Mouse (Mus musculus) kidney, adult 8-10 months (tissue): ENCODE data around the gene Elavl4.

ENCODE experiments used
- DNase-seq, 2 experiments: peaks; one replicate each; pipeline ENCODE4 v3.0.0; 2022

The Elavl4 gene

GRCm38 (mm10) chr4:110264345-110264943 is 87.3 kb downstream of the Elavl4 start:
- no peak for DNase-seq

GRCm38 (mm10) chr4:110257360-110257759 is 94.3 kb downstream of the Elavl4 start:
- no peak for DNase-seq

- DNase-seq, result no peak
Measured at GRCm38 (mm10) chr4:110255617-110256016, 96.1 kb downstream of the Elavl4 start.

GRCm38 (mm10) chr4:110250055-110250454 is 101.7 kb downstream of the Elavl4 start:
- DNase-seq, result no peak

- no peak for DNase-seq
Measured at GRCm38 (mm10) chr4:110242879-110243278, 108.8 kb downstream of the Elavl4 start.

- DNase-seq, result no peak
Measured at GRCm38 (mm10) chr4:110234554-110234953, 117.2 kb downstream of the Elavl4 start.

GRCm38 (mm10) chr4:110232327-110232726 is 119.4 kb downstream of the Elavl4 start:
- DNase-seq, result no peak

GRCm38 (mm10) chr4:110231799-110232198 is 119.9 kb downstream of the Elavl4 start:
- no peak for DNase-seq

- no peak for DNase-seq
Measured at GRCm38 (mm10) chr4:110229652-110230051, 122.1 kb downstream of the Elavl4 start.

GRCm38 (mm10) chr4:110229238-110229637 is 122.5 kb downstream of the Elavl4 start:
- DNase-seq, result no peak

- no peak for DNase-seq
Measured at GRCm38 (mm10) chr4:110227621-110228031, 124.1 kb downstream of the Elavl4 start.

- no peak for DNase-seq
Measured at GRCm38 (mm10) chr4:110225492-110225891, 126.2 kb downstream of the Elavl4 start.

- no peak for DNase-seq
Measured at GRCm38 (mm10) chr4:110218819-110219218, 132.9 kb downstream of the Elavl4 start.

- no peak for DNase-seq
Measured at GRCm38 (mm10) chr4:110217553-110217952, 134.2 kb downstream of the Elavl4 start.

- no peak for DNase-seq
Measured at GRCm38 (mm10) chr4:110214543-110214942, 137.2 kb downstream of the Elavl4 start.

GRCm38 (mm10) chr4:110213666-110214065 is 138.0 kb downstream of the Elavl4 start:
- no peak for DNase-seq

GRCm38 (mm10) chr4:110210246-110210645 is 141.5 kb downstream of the Elavl4 start:
- DNase-seq, result no peak

- DNase-seq, result no peak
Measured at GRCm38 (mm10) chr4:110209613-110210012, 142.1 kb downstream of the Elavl4 start.

- DNase-seq, result no peak
Measured at GRCm38 (mm10) chr4:110201680-110202079, 150.0 kb downstream of the Elavl4 start.

GRCm38 (mm10) chr4:110199897-110200296 is 151.8 kb downstream of the Elavl4 start:
- DNase-seq, result no peak

- no peak for DNase-seq
Measured at GRCm38 (mm10) chr4:110198600-110198999, 153.1 kb downstream of the Elavl4 start.

GRCm38 (mm10) chr4:110177263-110177662 is 174.4 kb downstream of the Elavl4 start:
- DNase-seq, result no peak

- no peak for DNase-seq
Measured at GRCm38 (mm10) chr4:110172028-110172427, 179.7 kb downstream of the Elavl4 start.

- DNase-seq, result no peak
Measured at GRCm38 (mm10) chr4:110165217-110165616, 186.5 kb downstream of the Elavl4 start.

- no peak for DNase-seq
Measured at GRCm38 (mm10) chr4:110161600-110161999, 190.1 kb downstream of the Elavl4 start.
